Mouse (Mus musculus): ENCODE data around the gene Xpnpep3.
A peak's percentile ranks its signal among the peaks of the same experiment; 100 is the strongest.
"Not testable (repeated sequence)": the region's sequence is repeated elsewhere in the genome, so short reads cannot be mapped to it uniquely, and the experiment has no call there.

Gene Xpnpep3

GRCm38 (mm10) chr15:81480284-81480683 lies 80.3 kb downstream of the Xpnpep3 start:
- DNase-seq (ENCODE audit: low spot score) = not testable (repeated sequence)

- DNase-seq (ENCODE audit: low spot score) = peak; percentile 28
These were observed 81.0 kb downstream of the Xpnpep3 start for GRCm38 (mm10) chr15:81480977-81481379.

- no peak for DNase-seq (ENCODE audit: low spot score)
These were observed 83.0 kb downstream of the Xpnpep3 start for GRCm38 (mm10) chr15:81482966-81483365.

GRCm38 (mm10) chr15:81483691-81484090 lies 83.8 kb downstream of the Xpnpep3 start:
- DNase-seq (ENCODE audit: low spot score) = no peak

- no peak for DNase-seq (ENCODE audit: low spot score)
These were observed 85.5 kb downstream of the Xpnpep3 start for GRCm38 (mm10) chr15:81485483-81485882.

GRCm38 (mm10) chr15:81503466-81503865 lies 103.5 kb downstream of the Xpnpep3 start:
- no peak for DNase-seq (ENCODE audit: low spot score)

GRCm38 (mm10) chr15:81503995-81504394 lies 104.1 kb downstream of the Xpnpep3 start:
- DNase-seq (ENCODE audit: low spot score) = no peak
